Mouse (Mus musculus): ENCODE measurements around the gene Pym1. TPM values are rescaled to one million over a fixed set of nuclear protein-coding genes. Genes with fewer than 3 reads are reported as not detected.

Gene Pym1
- total RNA-seq, 2 experiments from 2014 or later, result 12.0 to 12.4 TPM

DNA sequence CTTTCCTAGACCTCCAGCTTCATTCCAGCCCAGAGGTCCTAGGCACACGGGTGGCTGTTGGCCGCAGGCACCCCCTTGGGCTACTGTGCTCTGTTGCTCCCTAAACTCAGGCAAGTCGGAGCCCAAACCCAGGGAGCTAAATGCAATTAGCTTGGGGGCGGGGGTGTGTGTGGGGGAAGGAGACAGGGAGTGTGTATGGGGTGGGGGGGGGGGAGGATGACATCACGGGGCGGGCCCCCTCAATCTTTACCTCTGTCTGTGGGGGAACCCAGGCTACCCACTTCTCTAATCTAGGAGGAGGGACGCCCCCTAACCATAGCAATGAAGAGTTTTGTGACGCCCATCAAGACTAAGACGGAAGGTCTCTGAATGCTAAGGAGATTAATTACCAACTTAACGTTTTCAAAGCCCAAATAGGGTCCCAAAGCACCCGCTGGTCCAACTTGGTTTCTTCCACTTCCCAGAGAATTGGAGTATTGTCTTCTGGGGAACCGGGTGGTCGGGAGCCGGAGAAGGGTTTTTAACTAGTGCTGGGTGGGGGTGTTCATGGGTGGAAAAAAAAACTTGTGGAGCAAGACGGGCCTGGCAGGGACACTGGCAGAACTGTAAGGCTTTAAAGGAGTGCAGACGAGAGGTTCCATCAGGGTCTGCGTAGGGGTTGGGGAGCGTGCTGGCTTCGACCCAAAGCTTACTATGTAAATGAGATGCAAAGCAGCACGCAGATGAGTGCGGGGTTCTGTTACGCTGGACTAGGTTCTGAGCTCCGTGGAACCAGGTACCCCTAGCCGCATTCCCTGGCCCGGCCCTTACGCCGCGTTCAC, 56.8 kb downstream of the Pym1 start, which contains the start of gene Tmem198b:
Tmem198b (minus strand) TSS at position 100 of the 821 bp plus-strand sequence.
- DNase-seq (ENCODE audit: low spot score), result peak; percentile 48

DNA sequence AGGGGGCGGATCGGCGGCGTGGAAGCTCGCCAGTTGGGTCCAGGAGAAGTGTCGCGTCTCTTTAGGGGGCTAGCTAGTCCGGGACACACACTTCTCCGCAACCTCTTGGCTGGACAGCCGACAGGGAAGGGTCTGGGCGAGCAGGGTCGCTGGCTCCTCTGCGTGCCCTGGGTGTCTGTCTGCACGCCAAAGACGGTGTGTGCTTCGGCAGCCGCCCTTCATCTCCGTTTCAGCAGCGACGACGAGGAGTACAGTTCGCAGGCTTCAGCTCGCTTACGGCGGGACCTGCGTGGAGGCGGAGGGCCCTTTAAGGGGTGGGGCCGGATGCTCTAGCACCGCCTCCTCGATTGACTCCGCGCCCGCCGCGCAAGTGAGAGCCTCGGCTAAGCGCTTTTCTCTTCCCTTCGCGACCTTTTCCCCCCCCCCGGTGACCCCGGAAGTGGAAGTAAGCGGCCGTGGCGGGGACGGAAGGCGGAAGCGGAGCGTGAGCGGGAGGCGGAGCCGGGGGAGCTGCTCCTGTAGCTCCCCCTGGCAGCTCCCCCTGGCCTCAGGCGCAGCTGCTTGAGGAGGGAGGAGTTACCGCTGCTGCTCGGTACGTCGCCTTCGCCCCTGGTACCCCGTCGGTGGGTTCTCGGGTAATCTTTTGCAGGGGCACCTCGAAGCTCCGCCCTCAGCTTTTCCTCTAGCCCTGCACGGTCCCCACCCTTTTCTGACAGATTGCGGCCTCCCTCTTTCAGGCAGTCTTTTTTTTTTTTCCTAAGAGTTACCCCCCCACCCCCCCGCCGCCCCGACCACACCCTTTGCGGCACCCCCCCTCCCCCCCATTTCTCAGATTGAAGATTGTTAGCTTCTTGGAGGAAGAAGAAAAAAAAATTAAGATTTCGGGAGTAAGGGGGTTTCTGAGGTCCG, 57.7 kb downstream of the Pym1 start:
- DNase-seq (ENCODE audit: low spot score), result peak; percentile 96

DNA sequence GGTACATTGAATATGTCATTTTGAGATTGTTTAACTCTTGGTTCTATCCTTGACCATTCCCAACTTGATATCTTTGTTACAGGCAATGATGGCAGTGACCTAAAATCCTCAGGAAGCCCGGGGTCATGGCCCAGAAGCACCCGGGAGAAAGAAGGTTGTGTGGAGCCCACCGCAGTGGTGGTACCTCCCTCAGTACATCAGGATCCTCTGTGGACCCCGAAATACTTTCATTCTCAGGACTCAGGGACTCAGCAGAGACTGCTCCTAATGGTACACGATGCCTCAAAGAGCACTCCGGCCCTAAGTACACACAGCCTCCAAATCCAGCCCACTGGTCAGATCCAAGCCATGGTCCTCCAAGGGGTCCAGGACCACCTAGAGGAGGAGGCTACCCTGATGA, 58.4 kb downstream of the Pym1 start:
- DNase-seq (ENCODE audit: low spot score), result no peak

DNA sequence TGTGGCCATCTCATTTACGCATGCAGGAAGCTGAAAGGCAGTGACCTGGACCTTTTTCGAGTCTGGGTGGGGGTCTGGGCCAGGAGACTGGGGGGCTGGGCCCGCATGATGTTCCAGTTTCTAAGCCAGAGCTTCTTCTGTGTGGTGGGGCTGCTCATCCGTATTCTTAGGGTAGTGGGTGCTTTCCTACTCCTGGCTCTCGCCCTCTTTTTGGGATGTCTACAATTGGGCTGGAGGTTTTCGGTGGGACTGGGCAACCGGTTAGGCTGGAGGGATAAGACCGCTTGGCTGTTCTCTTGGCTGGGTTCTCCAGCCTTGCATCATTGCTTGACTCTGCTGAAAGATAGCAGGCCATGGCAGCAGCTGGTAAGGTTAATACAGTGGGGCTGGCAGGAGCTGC, 59.3 kb downstream of the Pym1 start:
- no peak for DNase-seq (ENCODE audit: low spot score)

Other genes starting within 250 kb of the Pym1 start
- gene Myl6b, start 249.2 kb upstream of the Pym1 start, total RNA-seq (2021), result 10 to 100 TPM in 1 of 2 experiments, 1 to 10 TPM in 1; 9.0 to 28.2 TPM
- 10 to 100 TPM; 12.3 to 15.3 TPM for gene Esyt1, start 222.0 kb upstream of the Pym1 start, total RNA-seq (2021)
- 1 to 10 TPM; 4.6 to 8.3 TPM for gene Zc3h10, start 200.1 kb upstream of the Pym1 start, total RNA-seq (2021)
- gene Rpl41, start 198.6 kb upstream of the Pym1 start, total RNA-seq (2021), result 1,000 to 10,000 TPM; 1,015 to 1,049 TPM
- 10 to 100 TPM; 35.4 to 37.6 TPM for gene Pa2g4, start 181.9 kb upstream of the Pym1 start, total RNA-seq (2021)
- 1 to 10 TPM; 2.7 TPM for gene Erbb3, start 158.2 kb upstream of the Pym1 start, total RNA-seq (2021)
- gene Rps26, start 121.1 kb upstream of the Pym1 start, total RNA-seq (2021), result 100 to 1,000 TPM; 345 to 363 TPM
- under 1 TPM; 0.37 to 0.57 TPM for gene Ikzf4, start 101.9 kb upstream of the Pym1 start, total RNA-seq (2021)
- 10 to 100 TPM; 27.7 to 28.3 TPM for gene Suox, start 73.8 kb upstream of the Pym1 start, total RNA-seq (2021)
- 10 to 100 TPM; 90.8 to 92.1 TPM for gene Rab5b, start 51.6 kb upstream of the Pym1 start, total RNA-seq (2021)
- not detected for gene Pmel, start 43.7 kb upstream of the Pym1 start, total RNA-seq (2021)
- gene Cdk2, start 42.9 kb upstream of the Pym1 start, total RNA-seq (2021), result 1 to 10 TPM; 2.3 to 2.7 TPM
- gene Dgka, start 3.0 kb upstream of the Pym1 start, total RNA-seq (2021), result 1 to 10 TPM; 7.8 to 8.5 TPM
- 1 to 10 TPM; 1.1 to 1.9 TPM for gene Mmp19, start 43.0 kb downstream of the Pym1 start, total RNA-seq (2021)
- 10 to 100 TPM; 20.8 to 25.4 TPM for gene Dnajc14, start 56.2 kb downstream of the Pym1 start, total RNA-seq (2021)
- gene Tmem198b, start 56.5 kb downstream of the Pym1 start, total RNA-seq (2021), result 1 to 10 TPM; 2.1 to 2.3 TPM
- 10 to 100 TPM; 26.1 to 30.7 TPM for gene Sarnp, start 69.4 kb downstream of the Pym1 start, total RNA-seq (2021)
- 1 to 10 TPM; 3.1 to 3.8 TPM for gene Ormdl2, start 73.8 kb downstream of the Pym1 start, total RNA-seq (2021)
- gene Gdf11, start 143.8 kb downstream of the Pym1 start, total RNA-seq (2021), result 1 to 10 TPM; 2.8 to 8.0 TPM
- gene Cd63, start 153.1 kb downstream of the Pym1 start, total RNA-seq (2021), result 100 to 1,000 TPM; 101 to 160 TPM
- 1 to 10 TPM; 3.1 to 3.9 TPM for gene Rdh5, start 175.0 kb downstream of the Pym1 start, total RNA-seq (2021)
- gene Bloc1s1, start 176.1 kb downstream of the Pym1 start, total RNA-seq (2021), result 100 to 1,000 TPM; 153 to 154 TPM
- 10 to 100 TPM; 40.4 to 60.8 TPM for gene Itga7, start 185.9 kb downstream of the Pym1 start, total RNA-seq (2021)
- under 1 TPM in 1 of 2 experiments, not detected in 1; 0.24 TPM for gene Mettl7b, start 213.1 kb downstream of the Pym1 start, total RNA-seq (2021)
- not detected for gene Olfr9, start 241.5 kb downstream of the Pym1 start, total RNA-seq (2021)